Mouse (Mus musculus): ENCODE results near the gene Lrba. TPM values are rescaled to one million over a fixed set of nuclear protein-coding genes. Genes with fewer than 3 reads are reported as not detected.
A peak's percentile ranks its signal among the peaks of the same experiment; 100 is the strongest.

Gene Lrba
- polyA plus RNA-seq, 1 experiment from 2014 or later = 2.8 TPM

GRCm38 (mm10) chr3:86251212-86251611 lies 26.7 kb downstream of the Lrba start:
- Histone ChIP-seq H3K9me3 (replicated peaks; ENCODE audit: control insufficient read depth, low read length) (no peaks in the 10 kb centered on the region), H3K9ac (ENCODE audit: low read depth, low read length) (peak overlapping the region; percentile 38), H3K27ac (ENCODE audit: low read length) (peak overlapping the region; percentile 80), H3K36me3 (ENCODE audit: control insufficient read depth, insufficient read depth) (no peaks in the 10 kb centered on the region), H3K4me1 (ENCODE audit: control insufficient read depth, low read depth, low read length) (peaks cover 21% of the 10 kb centered on the region), H3K4me2 (ENCODE audit: low read depth, low read length) (peak overlapping the region; percentile 68), H3K4me3 (ENCODE audit: low read depth, low read length) (peak overlapping the region; percentile 48), H3K27me3 (ENCODE audit: control insufficient read depth, insufficient read depth, low read depth, low read length) (no peaks in the 10 kb centered on the region)
- 30% methylated on average over 1 of the region's 1 CpGs for WGBS (ENCODE audit: insufficient replicate concordance)
- ATAC-seq (ENCODE audit: low read depth) = peak; percentile 96

- Histone ChIP-seq H3K4me2 (ENCODE audit: low read depth, low read length) (peak overlapping the region; percentile 36), H3K4me3 (ENCODE audit: low read depth, low read length) (no peak overlapping the region), H3K4me1 (ENCODE audit: control insufficient read depth, low read depth, low read length) (peaks cover 21% of the 10 kb centered on the region), H3K9me3 (replicated peaks; ENCODE audit: control insufficient read depth, low read length) (no peaks in the 10 kb centered on the region), H3K9ac (ENCODE audit: low read depth, low read length) (peak overlapping the region; percentile 16; the same call in 1 of the 2 replicates), H3K27ac (ENCODE audit: low read length) (peak overlapping the region; percentile 72), H3K27me3 (ENCODE audit: control insufficient read depth, insufficient read depth, low read depth, low read length) (no peaks in the 10 kb centered on the region), H3K36me3 (ENCODE audit: control insufficient read depth, insufficient read depth) (no peaks in the 10 kb centered on the region)
- peak; percentile 40 for ATAC-seq (ENCODE audit: low read depth)
These were observed 28.1 kb downstream of the Lrba start for GRCm38 (mm10) chr3:86252588-86252987.

- Histone ChIP-seq H3K4me3 (ENCODE audit: low read depth, low read length) (no peak overlapping the region), H3K9ac (ENCODE audit: low read depth, low read length) (no peak overlapping the region), H3K4me2 (ENCODE audit: low read depth, low read length) (peak overlapping the region; percentile 36), H3K9me3 (replicated peaks; ENCODE audit: control insufficient read depth, low read length) (no peaks in the 10 kb centered on the region), H3K27ac (ENCODE audit: low read length) (peak overlapping the region; percentile 72), H3K27me3 (ENCODE audit: control insufficient read depth, insufficient read depth, low read depth, low read length) (no peaks in the 10 kb centered on the region), H3K36me3 (ENCODE audit: control insufficient read depth, insufficient read depth) (no peaks in the 10 kb centered on the region), H3K4me1 (ENCODE audit: control insufficient read depth, low read depth, low read length) (peaks cover 21% of the 10 kb centered on the region)
- ATAC-seq (ENCODE audit: low read depth) = peak; percentile 53
- WGBS (ENCODE audit: insufficient replicate concordance) = 56% methylated on average over 3 of the region's 3 CpGs
These were observed 28.6 kb downstream of the Lrba start for GRCm38 (mm10) chr3:86253071-86253470.

- H3K27ac ChIP-seq (ENCODE audit: low read length) = no peak overlapping the region
- 53% methylated on average over 1 of the region's 1 CpGs for WGBS (ENCODE audit: insufficient replicate concordance)
- peaks cover 21% of the 10 kb centered on the region for H3K4me1 ChIP-seq (ENCODE audit: control insufficient read depth, low read depth, low read length)
- no peak overlapping the region for H3K9ac ChIP-seq (ENCODE audit: low read depth, low read length)
- no peaks in the 10 kb centered on the region for H3K36me3 ChIP-seq (ENCODE audit: control insufficient read depth, insufficient read depth)
- no peaks in the 10 kb centered on the region for H3K9me3 ChIP-seq (replicated peaks; ENCODE audit: control insufficient read depth, low read length)
- H3K4me3 ChIP-seq (ENCODE audit: low read depth, low read length) = no peak overlapping the region
- no peak overlapping the region for H3K4me2 ChIP-seq (ENCODE audit: low read depth, low read length)
- peak; percentile 47; the same call in 1 of the 2 replicates for ATAC-seq (ENCODE audit: low read depth)
- no peaks in the 10 kb centered on the region for H3K27me3 ChIP-seq (ENCODE audit: control insufficient read depth, insufficient read depth, low read depth, low read length)
These were observed 29.3 kb downstream of the Lrba start for GRCm38 (mm10) chr3:86253791-86254190.

GRCm38 (mm10) chr3:86268074-86268702 lies 43.7 kb downstream of the Lrba start:
- Histone ChIP-seq H3K4me3 (ENCODE audit: low read depth, low read length) (no peak overlapping the region), H3K9me3 (replicated peaks; ENCODE audit: control insufficient read depth, low read length) (no peaks in the 10 kb centered on the region), H3K27me3 (ENCODE audit: control insufficient read depth, insufficient read depth, low read depth, low read length) (no peaks in the 10 kb centered on the region), H3K27ac (ENCODE audit: low read length) (no peak overlapping the region), H3K9ac (ENCODE audit: low read depth, low read length) (no peak overlapping the region), H3K4me1 (ENCODE audit: control insufficient read depth, low read depth, low read length) (no peaks in the 10 kb centered on the region), H3K4me2 (ENCODE audit: low read depth, low read length) (no peak overlapping the region), H3K36me3 (ENCODE audit: control insufficient read depth, insufficient read depth) (no peaks in the 10 kb centered on the region)
- 11% methylated on average over 1 of the region's 1 CpGs for WGBS (ENCODE audit: insufficient replicate concordance)
- no peak for ATAC-seq (ENCODE audit: low read depth)

GRCm38 (mm10) chr3:86275651-86276050 lies 51.2 kb downstream of the Lrba start:
- WGBS (ENCODE audit: insufficient replicate concordance) = 13% methylated on average over 1 of the region's 1 CpGs
- Histone ChIP-seq H3K4me2 (ENCODE audit: low read depth, low read length) (no peak overlapping the region), H3K27ac (ENCODE audit: low read length) (no peak overlapping the region), H3K9ac (ENCODE audit: low read depth, low read length) (no peak overlapping the region), H3K27me3 (ENCODE audit: control insufficient read depth, insufficient read depth, low read depth, low read length) (no peaks in the 10 kb centered on the region), H3K9me3 (replicated peaks; ENCODE audit: control insufficient read depth, low read length) (no peaks in the 10 kb centered on the region), H3K36me3 (ENCODE audit: control insufficient read depth, insufficient read depth) (no peaks in the 10 kb centered on the region), H3K4me1 (ENCODE audit: control insufficient read depth, low read depth, low read length) (no peaks in the 10 kb centered on the region), H3K4me3 (ENCODE audit: low read depth, low read length) (no peak overlapping the region)
- no peak for ATAC-seq (ENCODE audit: low read depth)

- Histone ChIP-seq H3K9me3 (replicated peaks; ENCODE audit: control insufficient read depth, low read length) (no peaks in the 10 kb centered on the region), H3K9ac (ENCODE audit: low read depth, low read length) (no peak overlapping the region), H3K4me1 (ENCODE audit: control insufficient read depth, low read depth, low read length) (no peaks in the 10 kb centered on the region), H3K4me3 (ENCODE audit: low read depth, low read length) (no peak overlapping the region), H3K36me3 (ENCODE audit: control insufficient read depth, insufficient read depth) (no peaks in the 10 kb centered on the region), H3K27me3 (ENCODE audit: control insufficient read depth, insufficient read depth, low read depth, low read length) (no peaks in the 10 kb centered on the region), H3K4me2 (ENCODE audit: low read depth, low read length) (no peak overlapping the region), H3K27ac (ENCODE audit: low read length) (no peak overlapping the region)
- no peak for ATAC-seq (ENCODE audit: low read depth)
- WGBS (ENCODE audit: insufficient replicate concordance) = 70% methylated on average over 8 of the region's 8 CpGs
These were observed 66.8 kb downstream of the Lrba start for GRCm38 (mm10) chr3:86291326-86291725.

- no peaks in the 10 kb centered on the region for H3K27me3 ChIP-seq (ENCODE audit: control insufficient read depth, insufficient read depth, low read depth, low read length)
These were observed 70.4 kb downstream of the Lrba start for GRCm38 (mm10) chr3:86294866-86295265.

GRCm38 (mm10) chr3:86296214-86296613 lies 71.7 kb downstream of the Lrba start:
- Histone ChIP-seq H3K4me2 (ENCODE audit: low read depth, low read length) (no peak overlapping the region), H3K4me1 (ENCODE audit: control insufficient read depth, low read depth, low read length) (no peaks in the 10 kb centered on the region), H3K27ac (ENCODE audit: low read length) (no peak overlapping the region), H3K9me3 (replicated peaks; ENCODE audit: control insufficient read depth, low read length) (no peaks in the 10 kb centered on the region), H3K36me3 (ENCODE audit: control insufficient read depth, insufficient read depth) (no peaks in the 10 kb centered on the region), H3K9ac (ENCODE audit: low read depth, low read length) (no peak overlapping the region), H3K4me3 (ENCODE audit: low read depth, low read length) (no peak overlapping the region), H3K27me3 (ENCODE audit: control insufficient read depth, insufficient read depth, low read depth, low read length) (no peaks in the 10 kb centered on the region)
- 23% methylated on average over 8 of the region's 8 CpGs for WGBS (ENCODE audit: insufficient replicate concordance)
- ATAC-seq (ENCODE audit: low read depth) = no peak

More at GRCm38 (mm10) chr3:86294866-86295265, 70.4 kb downstream of the Lrba start:
- no peaks in the 10 kb centered on the region for H3K9me3 ChIP-seq (replicated peaks; ENCODE audit: control insufficient read depth, low read length)
- H3K36me3 ChIP-seq (ENCODE audit: control insufficient read depth, insufficient read depth) = no peaks in the 10 kb centered on the region
- H3K4me3 ChIP-seq (ENCODE audit: low read depth, low read length) = no peak overlapping the region
- H3K9ac ChIP-seq (ENCODE audit: low read depth, low read length) = no peak overlapping the region
- ATAC-seq (ENCODE audit: low read depth) = no peak
- H3K4me2 ChIP-seq (ENCODE audit: low read depth, low read length) = no peak overlapping the region
- 75% methylated on average over 1 of the region's 1 CpGs for WGBS (ENCODE audit: insufficient replicate concordance)
- no peak overlapping the region for H3K27ac ChIP-seq (ENCODE audit: low read length)
- H3K4me1 ChIP-seq (ENCODE audit: control insufficient read depth, low read depth, low read length) = no peaks in the 10 kb centered on the region

Data from liver, embryonic 16.5 days (tissue).